Mouse (Mus musculus): ENCODE measurements at regions not wholly inside any gene's neighbourhood (a gene's known extent, or its start where the extent isn't known, plus 50 kb on each side); places are given as distances from the start of the nearest gene placed in this dataset.

- no peak for DNase-seq (ENCODE audit: extremely low read depth, low read depth, low spot score)
Observed at GRCm38 (mm10) chr3:19458386-19458785, 170.1 kb downstream of the 1700064H15Rik start.

- DNase-seq (ENCODE audit: extremely low read depth, low read depth, low spot score) = no peak
Observed at GRCm38 (mm10) chr3:19457431-19457830, 171.0 kb downstream of the 1700064H15Rik start.

GRCm38 (mm10) chr3:19455838-19456448 lies 172.5 kb downstream of the 1700064H15Rik start:
- peak; percentile 21 for DNase-seq (ENCODE audit: extremely low read depth, low read depth, low spot score)

GRCm38 (mm10) chr3:19451022-19451421 lies 177.5 kb downstream of the 1700064H15Rik start:
- peak; percentile 74 for DNase-seq (ENCODE audit: extremely low read depth, low read depth, low spot score)

GRCm38 (mm10) chr3:19448931-19449330 lies 179.5 kb downstream of the 1700064H15Rik start:
- no peak for DNase-seq (ENCODE audit: extremely low read depth, low read depth, low spot score)

- DNase-seq (ENCODE audit: extremely low read depth, low read depth, low spot score) = no peak
Observed at GRCm38 (mm10) chr3:19448192-19448591, 180.3 kb downstream of the 1700064H15Rik start.

GRCm38 (mm10) chr3:19447733-19448132 lies 180.7 kb downstream of the 1700064H15Rik start:
- DNase-seq (ENCODE audit: extremely low read depth, low read depth, low spot score) = no peak

GRCm38 (mm10) chr3:19444914-19445313 lies 183.6 kb downstream of the 1700064H15Rik start:
- DNase-seq (ENCODE audit: extremely low read depth, low read depth, low spot score) = no peak

GRCm38 (mm10) chr3:19441827-19442226 lies 186.7 kb downstream of the 1700064H15Rik start:
- DNase-seq (ENCODE audit: extremely low read depth, low read depth, low spot score) = no peak

- no peak for DNase-seq (ENCODE audit: extremely low read depth, low read depth, low spot score)
Observed at GRCm38 (mm10) chr3:19430159-19430558, 198.3 kb downstream of the 1700064H15Rik start.

- DNase-seq (ENCODE audit: extremely low read depth, low read depth, low spot score) = peak; percentile 95
Observed at GRCm38 (mm10) chr3:19429422-19430076, 198.9 kb downstream of the 1700064H15Rik start.

- DNase-seq (ENCODE audit: extremely low read depth, low read depth, low spot score) = peak; percentile 7
Observed at GRCm38 (mm10) chr3:19429010-19429409, 199.5 kb downstream of the 1700064H15Rik start.

- DNase-seq (ENCODE audit: extremely low read depth, low read depth, low spot score) = peak; percentile 91
Observed at GRCm38 (mm10) chr3:19426130-19426556, 202.3 kb downstream of the 1700064H15Rik start.

- DNase-seq (ENCODE audit: extremely low read depth, low read depth, low spot score) = peak; percentile 11
Observed at GRCm38 (mm10) chr3:19425322-19425721, 203.2 kb downstream of the 1700064H15Rik start.

- no peak for DNase-seq (ENCODE audit: extremely low read depth, low read depth, low spot score)
Observed at GRCm38 (mm10) chr3:19424384-19424783, 204.1 kb downstream of the 1700064H15Rik start.

GRCm38 (mm10) chr3:19421430-19421944 lies 207.0 kb downstream of the 1700064H15Rik start:
- no peak for DNase-seq (ENCODE audit: extremely low read depth, low read depth, low spot score)

GRCm38 (mm10) chr3:19420912-19421311 lies 207.6 kb downstream of the 1700064H15Rik start:
- DNase-seq (ENCODE audit: extremely low read depth, low read depth, low spot score) = no peak

GRCm38 (mm10) chr3:19410938-19411515 lies 217.4 kb downstream of the 1700064H15Rik start:
- DNase-seq (ENCODE audit: extremely low read depth, low read depth, low spot score) = no peak

- DNase-seq (ENCODE audit: extremely low read depth, low read depth, low spot score) = peak; percentile 5
Observed at GRCm38 (mm10) chr3:19408283-19408682, 220.2 kb downstream of the 1700064H15Rik start.

- peak; percentile 10 for DNase-seq (ENCODE audit: extremely low read depth, low read depth, low spot score)
Observed at GRCm38 (mm10) chr3:19407591-19408090, 220.8 kb downstream of the 1700064H15Rik start.

- DNase-seq (ENCODE audit: extremely low read depth, low read depth, low spot score) = peak; percentile 68
Observed at GRCm38 (mm10) chr3:19406351-19407151, 221.9 kb downstream of the 1700064H15Rik start.
